Mouse (Mus musculus) limb, embryonic 14.5 days (tissue): ENCODE data around the gene Strip1. TPM values are rescaled to one million over a fixed set of nuclear protein-coding genes. Genes with fewer than 3 reads are reported as not detected.

ENCODE experiments used
- ATAC-seq: fragments of 200-750 bp; cut with Nextera tagmentation; 2 replicates; pipeline ENCODE4 v1.8.0; 2017; ENCODE audit warnings: low read depth, moderate number of reproducible peaks, moderate TSS enrichment; ENCODE audit not compliant: low FRiP score
- DNase-seq: peaks from one replicate; pipeline ENCODE4 v3.0.0-alpha.2; 2015; ENCODE audit warnings: low spot score
- H3K27ac ChIP-seq: fragments of 300-500 bp; sonication (generic); replicated peaks from 2 replicates; pipeline ENCODE4 v1.5.1; 2014; ENCODE audit warnings: low read depth, mild to moderate bottlenecking, low read length, moderate library complexity, mixed read lengths
- H3K27me3 ChIP-seq: fragments of 300-500 bp; sonication (generic); 2 replicates; pipeline ENCODE4 v1.6.1; 2014; ENCODE audit warnings: low read length, mixed read lengths; ENCODE audit not compliant: control insufficient read depth, insufficient read depth
- H3K36me3 ChIP-seq: fragments of 300-500 bp; sonication (generic); 2 replicates; pipeline ENCODE4 v1.6.1; 2014; ENCODE audit warnings: mild to moderate bottlenecking, low read length, moderate library complexity, mixed read lengths; ENCODE audit not compliant: control insufficient read depth, insufficient read depth
- H3K4me1 ChIP-seq: fragments of 300-500 bp; sonication (generic); 2 replicates; pipeline ENCODE4 v1.6.1; 2014; ENCODE audit warnings: antibody characterized with exemption, low read length, mixed read lengths; ENCODE audit not compliant: control insufficient read depth, insufficient read depth
- H3K4me2 ChIP-seq: fragments of 300-500 bp; sonication (generic); replicated peaks from 2 replicates; pipeline ENCODE4 v1.6.1; 2014; ENCODE audit warnings: low read depth, mild to moderate bottlenecking, low read length, moderate library complexity; ENCODE audit not compliant: severe bottlenecking
- H3K4me3 ChIP-seq: fragments of 300-500 bp; sonication (generic); replicated peaks from 2 replicates; pipeline ENCODE4 v1.5.1; 2014; ENCODE audit warnings: low read length
- H3K9ac ChIP-seq: fragments of 300-500 bp; sonication (generic); 2 replicates; pipeline ENCODE4 v1.6.1; 2014; ENCODE audit warnings: mild to moderate bottlenecking, low read depth, low read length, moderate library complexity; ENCODE audit not compliant: severe bottlenecking
- H3K9me3 ChIP-seq: fragments of 300-500 bp; sonication (generic); 2 replicates; pipeline ENCODE4 v1.6.1; 2016; ENCODE audit warnings: low read length; ENCODE audit not compliant: control insufficient read depth
- POLR2A ChIP-seq: fragments of 200-500 bp; IDR thresholded peaks from 2 replicates; pipeline ENCODE4 v1.8.0; 2012; ENCODE audit warnings: inconsistent platforms, mild to moderate bottlenecking, moderate library complexity, borderline replicate concordance; ENCODE audit not compliant: insufficient read depth, insufficient read length; ENCODE audit errors: extremely low read depth
- WGBS: fragments of 180-500 bp; shearing (Covaris S2); extraction: QIAGEN DNeasy Blood & Tissue Kit; methylation state at CpG from one replicate; pipeline ENCODE4 v1.1.7; 2014; 5-methylcytosine and 5-hydroxymethylcytosine counted together
- polyA plus RNA-seq, 2 experiments: library from polyadenylated mRNA; depleted of rRNA in 1 of 2; stranded (reverse) in 1 of 2; unstranded in 1 of 2; fragments of >200 nt; fragmentation: Nextera tagmentation in 1 of 2; extraction: Ambion mirVana in 1 of 2; gene quantifications; 2 replicates each; pipeline versions ENCODE4 v1.2.1 to v1.2.3; 2012 to 2014

Strip1 gene
- polyA plus RNA-seq, 2 experiments: 59.7 to 74.1 TPM

GRCm38 (mm10) chr3:107608808-107609207, 22.7 kb downstream of the Strip1 start:
- Histone ChIP-seq H3K27ac (no peak overlapping the region), H3K9me3 (no peaks in the 10 kb centered on the region), H3K27me3 (no peaks in the 10 kb centered on the region), H3K36me3 (peaks cover 31% of the 10 kb centered on the region), H3K4me1 (no peaks in the 10 kb centered on the region), H3K9ac (no peak overlapping the region), H3K4me3 (no peak overlapping the region), H3K4me2 (no peak overlapping the region)
- ATAC-seq (no peak), DNase-seq (no peak)
- WGBS: 67% methylated on average over 4 of the region's 4 CpGs
- TF ChIP-seq POLR2A: no peak

GRCm38 (mm10) chr3:107607221-107607620, 24.3 kb downstream of the Strip1 start:
- Histone ChIP-seq H3K36me3 (peaks cover 15% of the 10 kb centered on the region), H3K9ac (no peak overlapping the region), H3K4me3 (no peak overlapping the region), H3K4me1 (no peaks in the 10 kb centered on the region), H3K27ac (no peak overlapping the region), H3K4me2 (no peak overlapping the region), H3K27me3 (no peaks in the 10 kb centered on the region), H3K9me3 (no peaks in the 10 kb centered on the region)
- no peak for TF ChIP-seq POLR2A
- DNase-seq (no peak), ATAC-seq (no peak)
- 53% methylated on average over 8 of the region's 8 CpGs for WGBS

GRCm38 (mm10) chr3:107605304-107605703, 26.2 kb downstream of the Strip1 start:
- Histone ChIP-seq H3K27ac (no peak overlapping the region), H3K27me3 (no peaks in the 10 kb centered on the region), H3K4me3 (no peak overlapping the region), H3K36me3 (no peaks in the 10 kb centered on the region), H3K9me3 (no peaks in the 10 kb centered on the region), H3K4me1 (no peaks in the 10 kb centered on the region), H3K9ac (no peak overlapping the region), H3K4me2 (no peak overlapping the region)
- WGBS: 12% methylated on average over 4 of the region's 4 CpGs
- DNase-seq (no peak), ATAC-seq (no peak)
- no peak for TF ChIP-seq POLR2A

GRCm38 (mm10) chr3:107600127-107600526, 31.4 kb downstream of the Strip1 start:
- ATAC-seq (no peak), DNase-seq (no peak)
- Histone ChIP-seq H3K4me2 (no peak overlapping the region), H3K4me3 (no peak overlapping the region), H3K4me1 (peaks cover 25% of the 10 kb centered on the region), H3K36me3 (no peaks in the 10 kb centered on the region), H3K9ac (no peak overlapping the region), H3K27ac (no peak overlapping the region), H3K9me3 (no peaks in the 10 kb centered on the region), H3K27me3 (peaks cover 40% of the 10 kb centered on the region)
- 60% methylated on average over 6 of the region's 6 CpGs for WGBS
- TF ChIP-seq POLR2A: no peak

GRCm38 (mm10) chr3:107597586-107598389, 33.7 kb downstream of the Strip1 start:
- H3K27ac ChIP-seq: no peak overlapping the region
- H3K27me3 ChIP-seq: peaks cover 45% of the 10 kb centered on the region
- 14% methylated on average over 22 of the region's 22 CpGs for WGBS
- H3K4me3 ChIP-seq: 0 out of 2 replicates have a peak overlapping the region, but pooled peaks have one; percentile 54
- no peak for ATAC-seq
- DNase-seq: no peak
- H3K4me1 ChIP-seq: peaks cover 25% of the 10 kb centered on the region
- H3K4me2 ChIP-seq: peak overlapping the region; percentile 93; the same call in 1 of the 2 replicates
- no peak overlapping the region for H3K9ac ChIP-seq
- no peaks in the 10 kb centered on the region for H3K36me3 ChIP-seq
- no peaks in the 10 kb centered on the region for H3K9me3 ChIP-seq
- no peak for TF ChIP-seq POLR2A

GRCm38 (mm10) chr3:107597134-107597533, 34.4 kb downstream of the Strip1 start:
- WGBS: 3% methylated on average over 24 of the region's 24 CpGs
- no peak overlapping the region for H3K9ac ChIP-seq
- DNase-seq: no peak
- peaks cover 45% of the 10 kb centered on the region for H3K27me3 ChIP-seq
- H3K4me3 ChIP-seq: peak overlapping the region; percentile 54
- no peak overlapping the region for H3K27ac ChIP-seq
- no peaks in the 10 kb centered on the region for H3K9me3 ChIP-seq
- peaks cover 25% of the 10 kb centered on the region for H3K4me1 ChIP-seq
- no peak for TF ChIP-seq POLR2A
- ATAC-seq: no peak
- H3K36me3 ChIP-seq: no peaks in the 10 kb centered on the region
- peak overlapping the region; percentile 93 for H3K4me2 ChIP-seq
